Mouse (Mus musculus): ENCODE measurements around the gene Olfr975.

- TF ChIP-seq CTCF (IDR thresholded peaks at IDR 0.05; ENCODE audit: low read depth, low read length) (no peak), POLR2A (IDR thresholded peaks at IDR 0.05; ENCODE audit: borderline replicate concordance, low read depth, low read length) (no peak)
Observed at GRCm38 (mm10) chr9:39937201-39937600, 14.6 kb downstream of the Olfr975 start, which contains the start of gene Olfr974.
